Mouse (Mus musculus): ENCODE data around the gene Nova2. TPM values are rescaled to one million over a fixed set of nuclear protein-coding genes. Genes with fewer than 3 reads are reported as not detected.

Nova2 gene
- total RNA-seq, 2 experiments from 2014 or later, result 105 to 110 TPM

DNA sequence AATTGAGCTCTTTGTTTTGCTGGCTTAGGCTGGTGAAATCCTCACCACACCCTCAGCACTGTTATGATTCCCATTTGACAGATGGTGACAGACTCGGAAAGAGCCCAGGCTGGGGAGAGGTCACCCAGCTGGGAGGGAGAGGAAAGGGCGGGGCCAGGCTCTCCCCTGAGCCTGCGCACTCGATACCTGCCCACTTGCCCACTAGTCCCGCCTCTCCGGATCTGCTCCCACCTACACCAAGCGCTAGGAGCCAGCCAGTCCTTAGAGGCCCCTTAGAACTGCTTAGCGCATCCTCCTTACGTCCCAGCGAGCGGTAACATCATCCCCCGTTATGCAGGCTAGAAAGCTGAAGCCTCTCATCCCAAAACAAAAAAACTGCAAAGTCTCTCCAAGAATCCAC is 4.6 kb upstream of the Nova2 start:
- DNase-seq (ENCODE audit: low spot score in 2 of 2), result peak; percentile 80 to 87
- intact Hi-C loops (cut with DNase I), result loop anchor here (10.0 kb wide), 1 partner anchor 74 kb away; the partner anchor contains the start of gene Mypop

- peak; percentile 88 to 95 for DNase-seq (ENCODE audit: low spot score in 2 of 2)
- intact Hi-C loops (cut with DNase I), result loop anchor here (10.0 kb wide), 1 partner anchor 72 kb away; the partner anchor contains the start of gene Mypop
Measured at GRCm38 (mm10) chr7:18922807-18923206, 2.9 kb upstream of the Nova2 start.

DNA sequence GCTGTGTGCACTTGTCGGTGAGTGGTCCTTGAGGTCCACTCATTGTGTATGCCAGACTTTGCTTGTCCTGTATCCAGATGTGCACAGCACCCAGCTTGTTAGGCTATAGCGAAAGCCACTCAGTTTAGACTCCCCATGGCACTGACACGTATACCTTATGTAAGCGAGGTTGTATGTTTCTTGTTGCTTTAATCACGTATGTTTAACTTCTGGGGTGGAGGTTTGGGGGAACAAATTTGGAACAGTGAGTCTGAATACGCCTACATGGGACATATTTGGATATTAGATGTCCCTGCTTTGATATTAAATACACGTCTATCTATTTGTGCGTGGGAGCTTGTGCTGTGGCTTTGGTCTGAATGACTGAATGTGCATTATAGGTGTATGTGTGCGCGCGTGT is 2.4 kb upstream of the Nova2 start:
- intact Hi-C loops (cut with DNase I), result loop anchor here (10.0 kb wide), 1 partner anchor 72 kb away; the partner anchor contains the start of gene Mypop
- peak; percentile 32 to 77 for DNase-seq (ENCODE audit: low spot score in 2 of 2)

DNA sequence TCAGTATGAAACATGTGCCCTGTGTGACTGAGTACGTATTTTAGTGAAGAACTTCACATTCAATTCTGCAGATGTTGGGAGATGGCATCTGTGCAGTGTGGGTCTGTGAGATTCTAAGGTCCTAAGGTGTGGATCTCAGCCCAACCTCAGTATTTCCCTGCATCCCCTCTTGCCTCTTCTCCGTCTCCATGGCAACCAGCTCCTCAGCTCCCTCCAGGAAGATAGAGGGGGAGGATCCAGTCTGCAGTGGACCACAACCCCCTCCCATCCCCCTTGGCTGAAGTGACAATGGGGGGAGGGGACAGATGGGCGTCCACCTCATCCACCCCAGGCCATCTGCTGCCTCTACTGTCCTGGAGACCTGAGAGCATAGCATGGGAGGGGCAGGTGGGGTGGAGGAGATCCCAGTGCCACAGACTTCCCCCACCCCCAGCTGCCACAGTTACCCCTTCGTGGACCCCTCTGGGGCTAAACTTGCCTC is 1.9 kb upstream of the Nova2 start:
- peak; percentile 51 to 69 for DNase-seq (ENCODE audit: low spot score in 2 of 2)
- intact Hi-C loops (cut with DNase I), result loop anchor here (10.0 kb wide), 1 partner anchor 71 kb away; the partner anchor contains the start of gene Mypop

GRCm38 (mm10) chr7:18924321-18924720 is 1.4 kb upstream of the Nova2 start:
- intact Hi-C loops (cut with DNase I), result loop anchor here (10.0 kb wide), 1 partner anchor 70 kb away; the partner anchor contains the start of gene Mypop
- DNase-seq (ENCODE audit: low spot score in 2 of 2), result no peak

GRCm38 (mm10) chr7:18926041-18926790 is 528 bp downstream of the Nova2 start:
- intact Hi-C loops (cut with DNase I), result loop anchor here (10.0 kb wide), 1 partner anchor 69 kb away; the partner anchor contains the start of gene Mypop
- peak in 1 of 2 experiments; percentile 40 for DNase-seq (ENCODE audit: low spot score in 2 of 2)

DNA sequence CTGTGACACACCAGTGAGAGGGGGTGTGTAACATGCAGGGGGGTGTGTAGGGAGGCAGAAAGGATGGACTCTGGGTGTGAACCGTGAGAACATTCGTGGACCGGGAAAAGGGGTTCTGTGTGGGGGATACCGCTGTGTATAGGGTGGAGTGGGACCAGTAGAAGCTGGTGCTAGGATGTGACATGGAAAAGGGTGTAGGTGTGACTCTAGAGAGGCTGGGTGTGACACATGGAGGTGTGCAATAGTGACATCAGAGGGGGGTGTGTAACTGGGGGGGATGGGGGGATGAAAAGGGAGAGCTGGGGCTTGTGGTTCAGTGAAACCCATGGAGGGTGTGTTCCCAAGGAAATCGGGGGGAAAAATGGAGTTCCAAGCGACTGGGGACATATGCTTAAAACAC is 1.2 kb downstream of the Nova2 start:
- intact Hi-C loops (cut with DNase I), result loop anchor here (10.0 kb wide), 1 partner anchor 68 kb away; the partner anchor contains the start of gene Mypop
- no peak for DNase-seq (ENCODE audit: low spot score in 2 of 2)

GRCm38 (mm10) chr7:18927759-18928158 is 2.1 kb downstream of the Nova2 start:
- DNase-seq (ENCODE audit: low spot score in 2 of 2), result no peak
- intact Hi-C loops (cut with DNase I), result loop anchor here (10.0 kb wide), 1 partner anchor 67 kb away; the partner anchor contains the start of gene Mypop

GRCm38 (mm10) chr7:18942376-18942775 is 16.7 kb downstream of the Nova2 start:
- intact Hi-C loops (cut with DNase I), result no loop called here
- peak; percentile 50 to 66 for DNase-seq (ENCODE audit: low spot score in 2 of 2)

DNA sequence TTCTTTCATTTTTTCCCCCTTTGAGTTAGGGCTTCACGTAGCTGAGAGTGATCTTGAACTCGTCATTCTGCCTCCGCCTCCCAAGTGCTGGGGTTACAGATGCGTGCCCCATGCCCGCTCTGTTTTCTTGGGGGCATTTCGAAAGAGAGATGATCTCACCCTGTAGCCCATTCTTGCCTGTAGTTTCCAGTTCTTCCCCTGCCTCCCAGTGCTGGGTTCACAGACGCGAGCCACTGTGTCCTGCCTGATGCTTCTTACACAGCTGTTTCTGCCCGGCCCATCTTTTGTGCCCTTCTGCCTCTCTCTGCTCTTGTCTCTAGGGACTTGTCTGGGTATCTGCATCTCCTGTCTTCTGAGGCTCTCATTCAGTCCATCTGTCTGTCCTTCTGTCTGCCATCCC is 17.1 kb downstream of the Nova2 start:
- DNase-seq (ENCODE audit: low spot score in 2 of 2), result no peak
- intact Hi-C loops (cut with DNase I), result no loop called here

DNA sequence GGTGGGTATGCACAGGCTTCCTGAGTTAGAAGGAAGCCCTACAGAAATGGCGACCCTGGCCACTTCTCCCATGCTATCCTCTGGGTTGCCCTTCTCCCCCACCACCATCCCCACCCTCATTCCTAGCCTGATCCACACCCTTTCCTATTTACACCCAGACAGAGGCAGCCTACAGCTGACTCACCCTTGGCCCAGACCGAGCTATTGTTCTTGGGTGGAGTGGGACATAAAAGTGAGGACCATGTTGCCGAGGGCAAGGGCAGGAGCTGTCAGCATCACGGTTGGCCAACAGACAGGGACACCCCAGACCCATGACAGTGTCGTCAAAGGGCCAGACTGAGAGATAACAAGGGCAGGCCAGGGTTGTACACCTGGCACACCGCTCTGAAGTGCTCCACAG is 22.5 kb downstream of the Nova2 start:
- intact Hi-C loops (cut with DNase I), result no loop called here
- no peak for DNase-seq (ENCODE audit: low spot score in 2 of 2)

DNA sequence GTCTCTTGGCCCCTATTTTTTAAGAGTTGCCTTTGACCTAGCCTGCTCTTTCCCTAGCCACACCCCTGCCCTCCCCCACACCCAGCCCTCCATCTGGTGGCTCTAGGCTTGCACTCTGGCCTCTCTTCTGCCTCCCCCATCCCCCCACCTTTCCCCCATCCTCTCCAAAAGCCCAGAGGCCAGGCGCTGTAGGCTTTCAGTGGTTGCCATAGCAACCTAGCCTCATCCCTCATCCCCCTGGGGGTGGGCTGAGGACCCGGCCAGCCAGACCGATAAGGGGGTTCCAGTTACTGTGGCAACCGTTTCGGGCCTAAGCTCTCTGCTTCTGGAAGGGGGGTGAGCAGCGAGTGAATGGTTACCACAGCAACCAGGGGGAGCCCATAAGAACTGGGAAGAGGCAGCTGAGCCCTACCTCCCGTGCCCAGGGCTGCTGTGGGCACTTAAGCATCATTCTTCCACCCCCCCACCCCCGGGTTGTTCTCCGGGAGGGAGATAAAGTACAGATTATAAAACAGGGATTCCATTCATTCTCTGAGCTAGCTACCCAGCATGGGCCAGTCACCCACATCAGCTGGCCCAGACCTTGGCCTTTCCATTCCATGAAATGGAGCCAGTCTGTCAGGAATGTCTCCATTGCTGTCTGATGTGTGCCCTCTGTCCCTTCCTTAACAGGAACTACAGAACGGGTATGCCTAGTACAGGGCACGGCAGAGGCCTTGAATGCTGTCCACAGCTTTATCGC is 24.3 kb downstream of the Nova2 start:
- peak; percentile 61 to 82 for DNase-seq (ENCODE audit: low spot score in 2 of 2)
- intact Hi-C loops (cut with DNase I), result no loop called here

DNA sequence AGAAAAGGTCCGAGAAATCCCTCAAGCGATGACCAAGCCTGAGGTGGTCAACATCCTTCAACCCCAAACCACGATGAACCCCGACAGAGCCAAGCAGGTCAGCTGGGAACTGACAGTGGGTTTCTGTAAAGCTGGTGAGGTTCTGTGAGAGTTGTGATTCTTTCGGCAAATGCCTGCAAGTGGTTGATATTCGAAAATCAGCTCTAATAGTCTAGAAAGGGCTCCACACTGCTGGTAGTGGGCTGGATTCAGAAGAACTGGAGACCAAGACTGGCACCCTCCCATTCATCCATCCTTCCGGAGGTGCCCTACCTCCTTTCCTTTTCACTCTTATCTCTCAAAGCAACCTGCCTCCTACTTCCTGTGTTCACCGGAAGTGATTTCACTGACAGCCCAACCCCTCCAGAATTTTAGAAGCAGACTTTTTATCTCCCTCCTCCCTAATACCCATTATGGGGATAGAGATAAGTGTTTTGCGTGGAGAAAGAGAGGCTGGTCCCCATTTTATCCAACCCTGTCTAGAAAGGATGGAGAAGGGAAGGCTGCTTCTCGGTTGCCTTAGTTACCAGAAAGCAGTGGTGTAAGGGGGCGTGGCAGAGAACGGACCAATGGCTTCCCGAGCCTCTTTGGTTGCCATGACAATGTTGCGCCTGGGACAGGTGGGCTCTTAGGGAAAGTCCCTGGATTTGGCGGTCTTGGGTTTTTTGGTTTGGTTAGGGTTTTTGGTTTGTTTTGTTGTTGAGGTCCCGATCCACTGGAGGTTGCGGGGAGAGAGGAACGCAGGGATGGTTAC is 25.0 kb downstream of the Nova2 start:
- peak in 1 of 2 experiments; percentile 65 for DNase-seq (ENCODE audit: low spot score in 2 of 2)
- intact Hi-C loops (cut with DNase I), result no loop called here

DNA sequence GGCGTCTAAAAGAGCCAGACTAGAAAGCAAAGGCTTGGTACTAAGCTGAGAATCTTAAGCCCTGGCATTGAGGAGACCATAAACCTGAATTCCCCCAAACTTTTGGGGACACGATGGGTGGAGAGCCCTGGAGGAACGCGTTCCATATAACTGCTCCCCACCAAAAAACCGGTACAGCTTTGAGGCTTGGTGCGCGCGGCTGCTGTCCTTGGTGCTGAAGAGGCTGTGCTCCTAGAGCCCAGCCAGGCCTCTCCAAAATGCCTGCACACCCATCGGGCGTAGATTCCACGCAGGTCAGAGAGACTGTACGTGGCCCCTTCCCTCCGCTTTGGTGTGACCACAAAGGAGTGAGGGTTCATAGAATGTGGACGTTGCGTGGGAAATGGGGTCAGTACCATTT is 25.7 kb downstream of the Nova2 start:
- DNase-seq (ENCODE audit: low spot score in 2 of 2), result no peak
- intact Hi-C loops (cut with DNase I), result no loop called here

DNA sequence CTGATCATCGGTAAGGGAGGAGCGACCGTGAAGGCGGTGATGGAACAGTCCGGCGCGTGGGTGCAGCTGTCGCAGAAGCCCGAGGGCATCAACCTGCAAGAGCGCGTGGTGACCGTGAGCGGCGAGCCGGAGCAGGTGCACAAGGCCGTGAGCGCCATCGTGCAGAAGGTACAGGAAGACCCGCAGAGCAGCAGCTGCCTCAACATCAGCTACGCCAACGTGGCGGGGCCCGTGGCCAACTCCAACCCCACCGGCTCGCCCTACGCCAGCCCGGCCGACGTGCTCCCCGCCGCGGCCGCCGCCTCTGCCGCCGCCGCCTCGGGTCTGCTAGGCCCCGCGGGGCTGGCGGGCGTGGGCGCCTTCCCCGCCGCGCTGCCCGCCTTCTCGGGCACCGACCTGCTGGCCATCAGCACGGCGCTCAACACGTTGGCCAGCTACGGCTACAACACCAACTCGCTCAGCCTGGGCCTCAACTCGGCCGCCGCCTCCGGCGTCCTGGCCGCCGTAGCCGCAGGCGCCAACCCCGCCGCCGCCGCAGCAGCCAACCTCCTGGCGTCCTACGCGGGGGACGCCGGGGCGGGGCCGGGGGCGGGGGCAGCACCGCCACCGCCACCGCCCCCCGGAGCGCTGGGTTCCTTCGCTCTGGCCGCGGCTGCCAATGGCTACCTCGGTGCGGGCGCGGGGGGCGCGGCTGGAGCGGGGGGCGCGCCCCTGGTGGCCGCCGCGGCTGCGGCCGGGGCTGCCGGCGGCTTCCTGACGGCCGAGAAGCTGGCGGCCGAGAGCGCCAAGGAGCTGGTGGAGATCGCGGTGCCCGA is 32.1 kb downstream of the Nova2 start:
- intact Hi-C loops (cut with DNase I), result loop anchor here (5.0 kb wide), 1 partner anchor 60 kb away; no protein-coding TSS in a partner anchor
- peak in 1 of 2 experiments; percentile 64 for DNase-seq (ENCODE audit: low spot score in 2 of 2)

DNA sequence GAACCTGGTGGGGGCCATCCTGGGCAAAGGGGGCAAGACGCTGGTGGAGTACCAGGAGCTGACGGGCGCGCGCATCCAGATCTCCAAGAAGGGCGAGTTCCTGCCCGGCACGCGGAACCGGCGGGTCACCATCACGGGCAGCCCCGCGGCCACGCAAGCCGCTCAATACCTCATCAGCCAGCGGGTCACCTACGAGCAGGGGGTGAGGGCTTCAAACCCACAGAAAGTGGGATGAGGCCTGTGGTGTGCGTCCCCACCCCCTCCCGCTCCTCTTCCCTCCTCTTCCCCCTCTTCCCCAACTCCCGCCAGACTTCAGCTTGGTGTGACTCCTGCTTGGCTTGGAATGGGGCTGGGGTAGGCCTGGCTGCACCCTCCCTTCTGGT is 32.7 kb downstream of the Nova2 start:
- intact Hi-C loops (cut with DNase I), result loop anchor here (5.0 kb wide), 1 partner anchor 61 kb away; no protein-coding TSS in a partner anchor
- no peak for DNase-seq (ENCODE audit: low spot score in 2 of 2)

- no peak for DNase-seq (ENCODE audit: low spot score in 2 of 2)
- intact Hi-C loops (cut with DNase I), result loop anchor here (5.0 kb wide), 1 partner anchor 62 kb away; no protein-coding TSS in a partner anchor
Measured at GRCm38 (mm10) chr7:18959446-18959845, 33.8 kb downstream of the Nova2 start.

- intact Hi-C loops (cut with DNase I), result no loop called here
- DNase-seq (ENCODE audit: low spot score in 2 of 2), result no peak
Measured at GRCm38 (mm10) chr7:18962171-18962792, 36.6 kb downstream of the Nova2 start.

Measured in left cerebral cortex, postnatal 14 days (tissue).